Mouse (Mus musculus): ENCODE data around the gene Dlx3. TPM values are rescaled to one million over a fixed set of nuclear protein-coding genes. Genes with fewer than 3 reads are reported as not detected.

Dlx3 gene
- polyA plus RNA-seq (2015; fragmentation: Nextera tagmentation; extraction: Ambion mirVana), result 0.28 and 0.40 TPM in 2 replicates

- H3K9me3 ChIP-seq, result no peaks in the 10 kb centered on the region
- H3K4me1 ChIP-seq (replicated peaks), result peaks cover 28% of the 10 kb centered on the region
- H3K27ac ChIP-seq (replicated peaks), result no peak within 1 kb of the TSS
- under 1% methylated on average over 55 of the region's 55 CpGs for WGBS
- H3K27me3 ChIP-seq, result peaks cover 80% of the 10 kb centered on the region
- H3K9ac ChIP-seq, result peak within 1 kb of the TSS; percentile 53
- peak within 1 kb of the TSS; percentile 73 for H3K4me2 ChIP-seq
- peak; percentile 48; the same call in 1 of the 2 replicates for ATAC-seq (ENCODE audit: low read depth)
- no peaks in the 10 kb centered on the region for H3K36me3 ChIP-seq
- H3K4me3 ChIP-seq, result peak within 1 kb of the TSS; percentile 40
Observed at GRCm38 (mm10) chr11:95119990-95120632, at the start of gene Dlx3. Gene Dlx3 (plus strand): TSS chr11:95120119.

- H3K27me3 ChIP-seq, result peaks cover 17% of the 10 kb centered on the region
- no peak overlapping the region for H3K9ac ChIP-seq
- H3K4me1 ChIP-seq (replicated peaks), result peaks cover 24% of the 10 kb centered on the region
- no peaks in the 10 kb centered on the region for H3K9me3 ChIP-seq
- H3K4me3 ChIP-seq, result no peak overlapping the region
- 69% methylated on average over 8 of the region's 8 CpGs for WGBS
- no peak overlapping the region for H3K27ac ChIP-seq (replicated peaks)
- no peak for ATAC-seq (ENCODE audit: low read depth)
- H3K36me3 ChIP-seq, result peaks cover 8% of the 10 kb centered on the region; the same call in 1 of the 2 replicates
- no peak overlapping the region for H3K4me2 ChIP-seq
Observed at GRCm38 (mm10) chr11:95070140-95071107, 49.5 kb upstream of the Dlx3 start.

- no peak for ATAC-seq (ENCODE audit: low read depth)
- Histone ChIP-seq H3K4me2 (no peak overlapping the region), H3K4me1 (replicated peaks) (peaks cover 33% of the 10 kb centered on the region), H3K9ac (no peak overlapping the region), H3K27ac (replicated peaks) (no peak overlapping the region), H3K36me3 (0 out of 2 replicates have a peak, but pooled peaks cover 2% of the 10 kb centered on the region), H3K27me3 (peaks cover 25% of the 10 kb centered on the region), H3K4me3 (no peak overlapping the region), H3K9me3 (no peaks in the 10 kb centered on the region)
- 69% methylated on average over 7 of the region's 7 CpGs for WGBS
Observed at GRCm38 (mm10) chr11:95071266-95071665, 48.7 kb upstream of the Dlx3 start.

- Histone ChIP-seq H3K4me3 (no peak overlapping the region), H3K9ac (no peak overlapping the region), H3K4me2 (no peak overlapping the region), H3K4me1 (replicated peaks) (peaks cover 37% of the 10 kb centered on the region), H3K27me3 (peaks cover 31% of the 10 kb centered on the region), H3K27ac (replicated peaks) (no peak overlapping the region), H3K36me3 (0 out of 2 replicates have a peak, but pooled peaks cover 2% of the 10 kb centered on the region), H3K9me3 (no peaks in the 10 kb centered on the region)
- ATAC-seq (ENCODE audit: low read depth), result no peak
- 77% methylated on average over 6 of the region's 8 CpGs for WGBS
Observed at GRCm38 (mm10) chr11:95072136-95072535, 47.8 kb upstream of the Dlx3 start.

DNA sequence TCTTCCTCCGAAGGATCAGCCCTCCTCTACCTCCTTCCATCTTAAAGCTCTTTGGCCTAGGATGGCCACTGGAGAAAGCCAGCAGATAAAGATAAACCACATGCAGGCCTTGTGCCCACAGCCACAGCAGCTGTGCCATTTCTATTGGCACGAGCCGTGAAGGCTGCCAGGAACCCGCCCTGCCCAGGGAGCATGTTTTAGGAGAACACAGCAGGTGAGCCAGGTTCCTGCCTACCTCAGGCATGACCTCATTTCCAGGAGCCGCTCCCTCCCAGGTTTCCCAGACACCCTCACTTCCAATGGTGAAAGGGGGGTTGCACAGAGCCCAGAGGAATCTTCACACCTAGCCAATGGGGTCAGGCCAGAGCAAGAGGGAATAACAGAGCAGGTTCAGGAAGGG, 47.1 kb upstream of the Dlx3 start:
- H3K4me1 ChIP-seq (replicated peaks), result peaks cover 43% of the 10 kb centered on the region
- H3K9ac ChIP-seq, result no peak overlapping the region
- 0 out of 2 replicates have a peak, but pooled peaks cover 2% of the 10 kb centered on the region for H3K36me3 ChIP-seq
- H3K27me3 ChIP-seq, result peaks cover 37% of the 10 kb centered on the region
- no peaks in the 10 kb centered on the region for H3K9me3 ChIP-seq
- ATAC-seq (ENCODE audit: low read depth), result no peak
- no peak overlapping the region for H3K4me3 ChIP-seq
- no peak overlapping the region for H3K4me2 ChIP-seq
- no peak overlapping the region for H3K27ac ChIP-seq (replicated peaks)
- WGBS, result 69% methylated on average over 5 of the region's 5 CpGs

- H3K4me1 ChIP-seq (replicated peaks), result peaks cover 43% of the 10 kb centered on the region
- no peak overlapping the region for H3K4me3 ChIP-seq
- H3K27me3 ChIP-seq, result peaks cover 48% of the 10 kb centered on the region
- H3K4me2 ChIP-seq, result no peak overlapping the region
- H3K27ac ChIP-seq (replicated peaks), result no peak overlapping the region
- no peaks in the 10 kb centered on the region for H3K9me3 ChIP-seq
- H3K36me3 ChIP-seq, result no peaks in the 10 kb centered on the region
- no peak for ATAC-seq (ENCODE audit: low read depth)
- H3K9ac ChIP-seq, result no peak overlapping the region
- WGBS, result 79% methylated on average over 4 of the region's 4 CpGs
Observed at GRCm38 (mm10) chr11:95073835-95074234, 46.1 kb upstream of the Dlx3 start.

DNA sequence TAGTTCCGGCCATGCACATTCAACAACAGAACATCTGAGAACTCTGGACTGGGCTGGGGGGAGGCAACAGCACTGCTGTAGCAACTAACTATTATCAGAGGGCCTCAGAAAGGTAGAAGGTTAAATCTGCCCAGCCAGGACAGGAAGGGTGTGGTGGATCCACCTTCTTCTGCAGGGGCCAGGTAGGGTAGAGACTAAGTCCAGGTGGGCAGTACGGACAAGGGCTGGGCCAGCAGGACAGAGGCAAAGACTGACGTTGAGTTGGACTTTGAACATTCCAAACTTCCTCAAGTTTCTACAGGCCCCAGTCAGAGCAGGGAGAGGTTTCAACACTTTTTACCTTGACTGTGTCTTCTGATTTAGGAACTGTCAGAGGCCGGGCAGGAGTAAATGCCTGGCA, 45.2 kb upstream of the Dlx3 start:
- H3K9ac ChIP-seq, result peak overlapping the region; percentile 81; the same call in 1 of the 2 replicates
- peaks cover 56% of the 10 kb centered on the region for H3K27me3 ChIP-seq
- H3K27ac ChIP-seq (replicated peaks), result no peak overlapping the region
- 82% methylated on average over 4 of the region's 4 CpGs for WGBS
- H3K4me1 ChIP-seq (replicated peaks), result peaks cover 43% of the 10 kb centered on the region
- peak overlapping the region; percentile 87 for H3K4me2 ChIP-seq
- no peaks in the 10 kb centered on the region for H3K9me3 ChIP-seq
- no peaks in the 10 kb centered on the region for H3K36me3 ChIP-seq
- peak overlapping the region; percentile 67; the same call in 1 of the 2 replicates for H3K4me3 ChIP-seq
- ATAC-seq (ENCODE audit: low read depth), result no peak

DNA sequence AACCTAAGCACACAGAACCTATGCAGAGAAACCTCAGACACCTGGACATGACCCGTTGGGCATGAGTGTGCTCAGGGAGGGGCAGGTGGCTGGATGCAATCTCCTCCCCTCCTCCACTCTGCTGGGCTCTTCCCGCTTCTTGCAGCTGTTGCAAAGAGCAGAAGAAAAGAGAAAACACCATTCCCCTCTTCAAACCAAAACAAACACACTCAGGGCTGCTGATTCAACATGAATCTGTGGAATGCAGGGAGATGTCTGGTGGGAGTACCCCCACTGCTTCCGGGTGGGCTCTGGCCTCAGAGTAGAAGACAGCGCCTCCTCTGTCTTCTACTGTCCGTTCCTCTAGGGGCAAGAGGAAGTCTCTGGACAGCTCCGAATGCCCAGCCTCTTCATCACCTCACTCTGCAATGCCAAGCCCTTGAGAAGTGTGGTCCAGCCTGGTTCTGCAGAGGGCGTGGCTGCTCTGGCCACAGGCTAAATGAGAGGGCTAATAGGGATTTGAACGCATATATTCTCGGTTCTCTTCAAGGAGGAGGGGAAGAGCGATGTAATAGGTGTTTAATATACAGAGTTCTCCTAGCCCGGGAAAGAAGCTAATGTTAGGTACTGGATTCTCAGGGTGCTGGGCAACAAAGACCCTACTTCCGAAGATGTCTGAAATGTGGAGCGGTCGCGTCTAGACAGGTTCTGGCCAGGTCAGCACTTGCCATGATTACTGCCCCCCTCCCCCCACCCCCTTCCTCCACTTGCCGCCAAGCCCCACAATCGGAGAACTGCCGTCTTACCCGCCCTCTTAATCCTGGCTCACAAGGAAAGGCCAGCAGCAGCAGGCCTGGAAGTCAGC, 44.5 kb upstream of the Dlx3 start:
- WGBS, result 10% methylated on average over 19 of the region's 19 CpGs
- H3K9me3 ChIP-seq, result no peaks in the 10 kb centered on the region
- peak overlapping the region; percentile 87 for H3K4me2 ChIP-seq
- peak overlapping the region; percentile 67 for H3K4me3 ChIP-seq
- H3K4me1 ChIP-seq (replicated peaks), result peaks cover 43% of the 10 kb centered on the region
- H3K36me3 ChIP-seq, result no peaks in the 10 kb centered on the region
- peaks cover 57% of the 10 kb centered on the region for H3K27me3 ChIP-seq
- peak overlapping the region; percentile 78; the same call in 1 of the 2 replicates for H3K27ac ChIP-seq (replicated peaks)
- no peak for ATAC-seq (ENCODE audit: low read depth)
- H3K9ac ChIP-seq, result peak overlapping the region; percentile 81

- Histone ChIP-seq H3K4me2 (peak overlapping the region; percentile 87), H3K9me3 (no peaks in the 10 kb centered on the region), H3K27me3 (peaks cover 57% of the 10 kb centered on the region), H3K27ac (replicated peaks) (peak overlapping the region; percentile 78), H3K4me3 (peak overlapping the region; percentile 67), H3K36me3 (no peaks in the 10 kb centered on the region), H3K4me1 (replicated peaks) (peaks cover 43% of the 10 kb centered on the region), H3K9ac (peak overlapping the region; percentile 81)
- peak; percentile 77 for ATAC-seq (ENCODE audit: low read depth)
- WGBS, result under 1% methylated on average over 42 of the region's 42 CpGs
Observed at GRCm38 (mm10) chr11:95076041-95076535, 43.8 kb upstream of the Dlx3 start.

GRCm38 (mm10) chr11:95076536-95077111, 43.3 kb upstream of the Dlx3 start, which contains the start of gene Itga3:
Gene Itga3 (minus strand): TSS chr11:95076801.
- Histone ChIP-seq H3K36me3 (no peaks in the 10 kb centered on the region), H3K9ac (peak within 1 kb of the TSS; percentile 81), H3K4me3 (peak within 1 kb of the TSS; percentile 67), H3K9me3 (no peaks in the 10 kb centered on the region), H3K27ac (replicated peaks) (peak within 1 kb of the TSS; percentile 78), H3K4me2 (peak within 1 kb of the TSS; percentile 87), H3K4me1 (replicated peaks) (peaks cover 43% of the 10 kb centered on the region), H3K27me3 (peaks cover 57% of the 10 kb centered on the region)
- 1% methylated on average over 51 of the region's 51 CpGs for WGBS
- ATAC-seq (ENCODE audit: low read depth), result peak; percentile 81

- no peaks in the 10 kb centered on the region for H3K9me3 ChIP-seq
- 73% methylated on average over 7 of the region's 7 CpGs for WGBS
- no peak overlapping the region for H3K4me2 ChIP-seq
- ATAC-seq (ENCODE audit: low read depth), result no peak
- H3K9ac ChIP-seq, result no peak overlapping the region
- peaks cover 35% of the 10 kb centered on the region for H3K4me1 ChIP-seq (replicated peaks)
- no peak overlapping the region for H3K27ac ChIP-seq (replicated peaks)
- no peaks in the 10 kb centered on the region for H3K36me3 ChIP-seq
- no peak overlapping the region for H3K4me3 ChIP-seq
- H3K27me3 ChIP-seq, result peaks cover 57% of the 10 kb centered on the region
Observed at GRCm38 (mm10) chr11:95077956-95078355, 42.0 kb upstream of the Dlx3 start.

Measured in neural tube, embryonic 13.5 days (tissue).